Mouse (Mus musculus) intestine, postnatal 0 days (tissue): ENCODE measurements at regions not wholly inside any gene's neighbourhood (a gene's known extent, or its start where the extent isn't known, plus 50 kb on each side); places are given as distances from the start of the nearest gene placed in this dataset.

Experiments
- ATAC-seq: fragments of 200-750 bp; cut with Nextera tagmentation; 2 replicates; pipeline ENCODE4 v1.8.0; 2017; ENCODE audit warnings: mild to moderate bottlenecking, moderate TSS enrichment, moderate library complexity
- H3K27ac ChIP-seq: fragments of 300-500 bp; sonication (generic); 2 replicates; pipeline ENCODE4 v1.5.1; 2014; ENCODE audit warnings: mild to moderate bottlenecking, low read depth, low read length, moderate library complexity
- H3K27me3 ChIP-seq: fragments of 300-500 bp; sonication (generic); replicated peaks from 2 replicates; pipeline ENCODE4 v1.6.1; 2014; ENCODE audit warnings: low read length, mixed read lengths; ENCODE audit not compliant: control insufficient read depth, insufficient read depth
- H3K36me3 ChIP-seq: fragments of 300-500 bp; sonication (generic); 2 replicates; pipeline ENCODE4 v1.6.1; 2014; ENCODE audit warnings: mild to moderate bottlenecking, moderate library complexity; ENCODE audit not compliant: control insufficient read depth, insufficient read depth
- H3K4me1 ChIP-seq: fragments of 300-500 bp; sonication (generic); replicated peaks from 2 replicates; pipeline ENCODE4 v1.6.1; 2014; ENCODE audit warnings: antibody characterized with exemption, low read length, mixed read lengths; ENCODE audit not compliant: control insufficient read depth, insufficient read depth
- H3K4me2 ChIP-seq: fragments of 300-500 bp; sonication (generic); replicated peaks from 2 replicates; pipeline ENCODE4 v1.6.1; 2014; ENCODE audit warnings: low read depth, mild to moderate bottlenecking, moderate library complexity
- H3K4me3 ChIP-seq: fragments of 300-500 bp; sonication (generic); 2 replicates; pipeline ENCODE4 v1.5.1; 2014; ENCODE audit warnings: low read depth, low read length
- H3K9ac ChIP-seq: fragments of 300-500 bp; sonication (generic); 2 replicates; pipeline ENCODE4 v1.6.1; 2014; ENCODE audit warnings: mild to moderate bottlenecking, low read depth, low read length
- H3K9me3 ChIP-seq: fragments of 300-500 bp; sonication (generic); 2 replicates; pipeline ENCODE4 v1.6.1; 2016; ENCODE audit warnings: mixed run types; ENCODE audit not compliant: control insufficient read depth
- CTCF ChIP-seq: sonication (generic); IDR thresholded peaks from 2 replicates; pipeline ENCODE4 v1.5.1; 2016; ENCODE audit warnings: low read depth, mild to moderate bottlenecking, control low read depth, antibody characterized with exemption, moderate library complexity
- WGBS: fragments of 180-500 bp; shearing (Covaris S2); extraction: QIAGEN DNeasy Blood & Tissue Kit; methylation state at CpG from one replicate; pipeline ENCODE4 v1.1.7; 2014; 5-methylcytosine and 5-hydroxymethylcytosine counted together

- H3K36me3 ChIP-seq = no peaks in the 10 kb centered on the region
- H3K9me3 ChIP-seq = no peaks in the 10 kb centered on the region
- no peaks in the 10 kb centered on the region for H3K27me3 ChIP-seq
- no peak overlapping the region for H3K9ac ChIP-seq
- no peak overlapping the region for H3K27ac ChIP-seq
- H3K4me1 ChIP-seq = no peaks in the 10 kb centered on the region
- no peak for ATAC-seq
- H3K4me3 ChIP-seq = no peak overlapping the region
- no peak overlapping the region for H3K4me2 ChIP-seq
- 86% methylated on average over 21 of the region's 21 CpGs for WGBS
- no peak for TF ChIP-seq CTCF
These were observed 97.8 kb upstream of the Stt3b start for GRCm38 (mm10) chr9:115407901-115408470.

GRCm38 (mm10) chr9:115408886-115409285 lies 98.7 kb upstream of the Stt3b start:
- H3K9ac ChIP-seq = no peak overlapping the region
- no peaks in the 10 kb centered on the region for H3K36me3 ChIP-seq
- WGBS = 86% methylated on average over 6 of the region's 6 CpGs
- no peak for TF ChIP-seq CTCF
- H3K27me3 ChIP-seq = no peaks in the 10 kb centered on the region
- H3K4me1 ChIP-seq = no peaks in the 10 kb centered on the region
- H3K4me2 ChIP-seq = no peak overlapping the region
- no peak overlapping the region for H3K4me3 ChIP-seq
- H3K9me3 ChIP-seq = no peaks in the 10 kb centered on the region
- H3K27ac ChIP-seq = no peak overlapping the region
- no peak for ATAC-seq

GRCm38 (mm10) chr9:115414190-115414589 lies 104.0 kb upstream of the Stt3b start:
- TF ChIP-seq CTCF = no peak
- no peaks in the 10 kb centered on the region for H3K36me3 ChIP-seq
- no peak overlapping the region for H3K9ac ChIP-seq
- no peaks in the 10 kb centered on the region for H3K27me3 ChIP-seq
- no peak for ATAC-seq
- H3K4me3 ChIP-seq = no peak overlapping the region
- WGBS = 76% methylated on average over 4 of the region's 4 CpGs
- no peak overlapping the region for H3K4me2 ChIP-seq
- no peak overlapping the region for H3K27ac ChIP-seq
- H3K4me1 ChIP-seq = no peaks in the 10 kb centered on the region
- H3K9me3 ChIP-seq = peaks cover 2% of the 10 kb centered on the region; the same call in 1 of the 2 replicates

GRCm38 (mm10) chr9:115422786-115423185 lies 112.6 kb upstream of the Stt3b start:
- no peak for ATAC-seq
- WGBS = 61% methylated on average over 7 of the region's 7 CpGs

GRCm38 (mm10) chr9:115426682-115427081 lies 116.5 kb upstream of the Stt3b start:
- H3K4me1 ChIP-seq = no peaks in the 10 kb centered on the region
- no peak overlapping the region for H3K4me2 ChIP-seq
- no peaks in the 10 kb centered on the region for H3K9me3 ChIP-seq
- 89% methylated on average over 8 of the region's 8 CpGs for whole genome bisulfite sequencing
- no peak for TF ChIP-seq CTCF
- ATAC-seq = no peak
- H3K27ac ChIP-seq = no peak overlapping the region
- no peak overlapping the region for H3K9ac ChIP-seq
- H3K36me3 ChIP-seq = no peaks in the 10 kb centered on the region
- H3K27me3 ChIP-seq = no peaks in the 10 kb centered on the region
- H3K4me3 ChIP-seq = no peak overlapping the region

More at GRCm38 (mm10) chr9:115422786-115423185, 112.6 kb upstream of the Stt3b start:
- no peaks in the 10 kb centered on the region for H3K36me3 ChIP-seq
- H3K4me1 ChIP-seq = no peaks in the 10 kb centered on the region
- no peak overlapping the region for H3K4me3 ChIP-seq
- H3K9ac ChIP-seq = no peak overlapping the region
- TF ChIP-seq CTCF = no peak
- H3K4me2 ChIP-seq = no peak overlapping the region
- peaks cover 3% of the 10 kb centered on the region; the same call in 1 of the 2 replicates for H3K9me3 ChIP-seq
- no peak overlapping the region for H3K27ac ChIP-seq
- H3K27me3 ChIP-seq = no peaks in the 10 kb centered on the region

GRCm38 (mm10) chr9:115430271-115430670 lies 120.0 kb upstream of the Stt3b start:
- WGBS = 65% methylated on average over 4 of the region's 4 CpGs
- no peaks in the 10 kb centered on the region for H3K36me3 ChIP-seq
- no peaks in the 10 kb centered on the region for H3K9me3 ChIP-seq

GRCm38 (mm10) chr9:115434696-115435095 lies 124.5 kb upstream of the Stt3b start:
- Histone ChIP-seq H3K36me3 (no peaks in the 10 kb centered on the region), H3K4me3 (no peak overlapping the region), H3K9ac (no peak overlapping the region), H3K27me3 (no peaks in the 10 kb centered on the region), H3K27ac (no peak overlapping the region), H3K4me1 (no peaks in the 10 kb centered on the region), H3K9me3 (no peaks in the 10 kb centered on the region), H3K4me2 (no peak overlapping the region)
- TF ChIP-seq CTCF = no peak
- no peak for ATAC-seq
- WGBS = 29% methylated on average over 5 of the region's 5 CpGs

More at GRCm38 (mm10) chr9:115430271-115430670, 120.0 kb upstream of the Stt3b start:
- H3K4me3 ChIP-seq = no peak overlapping the region
- no peak for TF ChIP-seq CTCF
- no peaks in the 10 kb centered on the region for H3K4me1 ChIP-seq
- no peak overlapping the region for H3K27ac ChIP-seq
- no peak overlapping the region for H3K9ac ChIP-seq
- no peak overlapping the region for H3K4me2 ChIP-seq
- ATAC-seq = no peak
- no peaks in the 10 kb centered on the region for H3K27me3 ChIP-seq
